Mouse (Mus musculus) kidney, embryonic 14.5 days (tissue): ENCODE results near the gene Sh2b1. TPM values are rescaled to one million over a fixed set of nuclear protein-coding genes. Genes with fewer than 3 reads are reported as not detected.
"Not testable (repeated sequence)": the region's sequence is repeated elsewhere in the genome, so short reads cannot be mapped to it uniquely, and the experiment has no call there.

ENCODE experiments used
- ATAC-seq: fragments of 200-750 bp; cut with Nextera tagmentation; 2 replicates; pipeline ENCODE4 v1.8.0; 2017; ENCODE audit warnings: moderate number of reproducible peaks, mild to moderate bottlenecking, moderate TSS enrichment, moderate library complexity; ENCODE audit not compliant: low FRiP score, low TSS enrichment
- H3K27ac ChIP-seq: fragments of 300-500 bp; sonication (generic); 2 replicates; pipeline ENCODE4 v1.5.1; 2014; ENCODE audit warnings: low read depth, mild to moderate bottlenecking, low read length, moderate library complexity, mixed read lengths
- H3K27me3 ChIP-seq: fragments of 300-500 bp; sonication (generic); 2 replicates; pipeline ENCODE4 v1.6.1; 2014; ENCODE audit warnings: mild to moderate bottlenecking, low read length; ENCODE audit not compliant: control insufficient read depth, insufficient read depth
- H3K36me3 ChIP-seq: fragments of 300-500 bp; sonication (generic); 2 replicates; pipeline ENCODE4 v1.6.1; 2014; ENCODE audit warnings: low read length, mixed read lengths; ENCODE audit not compliant: control insufficient read depth, insufficient read depth
- H3K4me1 ChIP-seq: fragments of 300-500 bp; sonication (generic); 2 replicates; pipeline ENCODE4 v1.6.1; 2014; ENCODE audit warnings: low read length, mixed read lengths; ENCODE audit not compliant: control insufficient read depth, insufficient read depth
- H3K4me2 ChIP-seq: fragments of 300-500 bp; sonication (generic); replicated peaks from 2 replicates; pipeline ENCODE4 v1.6.1; 2014; ENCODE audit warnings: low read depth, mild to moderate bottlenecking, low read length
- H3K4me3 ChIP-seq: fragments of 300-500 bp; sonication (generic); 2 replicates; pipeline ENCODE4 v1.5.1; 2014; ENCODE audit warnings: mild to moderate bottlenecking, low read length
- H3K9ac ChIP-seq: fragments of 300-500 bp; sonication (generic); 2 replicates; pipeline ENCODE4 v1.6.1; 2014; ENCODE audit warnings: low read depth, mild to moderate bottlenecking, low read length, moderate library complexity
- H3K9me3 ChIP-seq: fragments of 300-500 bp; sonication (generic); 2 replicates; pipeline ENCODE4 v1.6.1; 2016; ENCODE audit warnings: low read length; ENCODE audit not compliant: control insufficient read depth
- WGBS: fragments of 180-500 bp; shearing (Covaris S2); extraction: QIAGEN DNeasy Blood & Tissue Kit; methylation state at CpG from one replicate; pipeline ENCODE4 v1.1.7; 2014; 5-methylcytosine and 5-hydroxymethylcytosine counted together
- polyA plus RNA-seq: library from polyadenylated mRNA; unstranded; fragments of >200 nt; fragmentation: Nextera tagmentation; extraction: Ambion mirVana; gene quantifications from 2 replicates; pipeline ENCODE4 v1.2.1, GENCODE M21; 2014

The Sh2b1 gene
- polyA plus RNA-seq, 1 experiment from 2014 or later = 47.1 TPM

- 17% methylated on average over 19 of the region's 25 CpGs for WGBS
- not testable (repeated sequence) for H3K4me1 ChIP-seq, H3K27me3 ChIP-seq, H3K27ac ChIP-seq, ATAC-seq, H3K9me3 ChIP-seq
- H3K36me3 ChIP-seq = peaks cover 42% of the 10 kb centered on the region
- H3K4me2 ChIP-seq = peak overlapping the region; percentile 92
- peak overlapping the region; percentile 66 for H3K9ac ChIP-seq
- peak overlapping the region; percentile 58 for H3K4me3 ChIP-seq
Observed at GRCm38 (mm10) chr7:126487617-126488385, 12.6 kb upstream of the Sh2b1 start.

DNA sequence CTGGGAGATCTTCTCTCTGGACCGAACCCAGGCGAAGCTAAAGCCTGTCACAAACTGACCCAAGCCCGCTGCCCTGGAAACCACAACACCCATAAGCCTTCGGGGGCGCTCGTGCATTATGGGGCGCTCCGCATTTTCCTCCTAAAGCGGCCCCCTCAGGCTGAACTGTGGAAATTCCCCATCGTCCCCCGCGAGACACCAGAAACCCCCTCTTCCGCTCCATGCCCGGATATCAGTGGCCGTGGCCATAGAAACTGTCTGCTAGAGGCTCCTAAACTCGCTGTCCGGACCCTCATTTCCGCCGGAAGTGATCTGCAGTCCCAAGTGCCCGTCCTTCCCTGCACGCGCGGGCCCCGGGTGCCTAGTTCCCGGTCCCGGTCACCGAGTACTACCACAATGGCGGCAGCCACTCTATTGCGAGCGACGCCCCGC is 11.8 kb upstream of the Sh2b1 start, which contains the start of gene Tufm:
Gene Tufm, plus strand, starts transcription at position 310 of the 432 bp plus-strand sequence.
- WGBS = under 1% methylated on average over 32 of the region's 32 CpGs
- ATAC-seq = peak; percentile 93
- Histone ChIP-seq H3K36me3 (peaks cover 34% of the 10 kb centered on the region), H3K4me1 (0 out of 2 replicates have a peak, but pooled peaks cover 5% of the 10 kb centered on the region), H3K9me3 (no peaks in the 10 kb centered on the region), H3K4me3 (peak within 1 kb of the TSS; percentile 58), H3K9ac (peak within 1 kb of the TSS; percentile 66), H3K27ac (peak within 1 kb of the TSS; percentile 44; the same call in 1 of the 2 replicates), H3K4me2 (peak within 1 kb of the TSS; percentile 92), H3K27me3 (no peaks in the 10 kb centered on the region)

DNA sequence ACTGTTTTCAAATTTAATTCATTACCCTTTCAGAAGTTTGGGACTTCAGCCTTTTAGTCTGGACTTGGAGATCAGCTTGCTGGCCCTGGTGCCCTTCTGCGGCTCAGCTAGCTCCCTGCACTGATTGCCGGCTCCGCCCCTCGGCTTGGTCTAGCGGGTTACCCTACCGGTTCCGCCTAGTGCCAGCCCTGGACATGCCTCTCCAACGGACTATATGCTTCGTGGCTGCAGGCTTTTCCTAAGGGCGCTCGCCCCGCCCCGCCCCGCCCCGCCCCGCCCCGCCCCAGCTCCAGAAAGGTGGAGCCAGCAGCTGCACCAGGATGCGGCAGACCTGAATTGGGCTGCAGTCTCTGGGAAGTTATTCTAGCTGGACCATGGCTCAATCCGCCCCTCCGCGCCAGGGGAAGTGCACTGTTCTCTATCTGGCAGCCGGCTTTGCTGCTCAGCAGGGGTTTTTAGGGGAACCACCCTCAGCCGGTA is 7.2 kb upstream of the Sh2b1 start:
- H3K36me3 ChIP-seq = no peaks in the 10 kb centered on the region
- peak overlapping the region; percentile 32 for H3K4me3 ChIP-seq
- 0 out of 2 replicates have a peak, but pooled peaks cover 3% of the 10 kb centered on the region for H3K4me1 ChIP-seq
- H3K9me3 ChIP-seq = no peaks in the 10 kb centered on the region
- H3K27me3 ChIP-seq = no peaks in the 10 kb centered on the region
- H3K9ac ChIP-seq = peak overlapping the region; percentile 58
- peak; percentile 89 for ATAC-seq
- peak overlapping the region; percentile 51 for H3K4me2 ChIP-seq
- WGBS = under 1% methylated on average over 23 of the region's 23 CpGs
- H3K27ac ChIP-seq = peak overlapping the region; percentile 55; the same call in 1 of the 2 replicates

- Histone ChIP-seq H3K27ac (no peak overlapping the region), H3K4me2 (no peak overlapping the region), H3K9me3 (no peaks in the 10 kb centered on the region), H3K27me3 (no peaks in the 10 kb centered on the region), H3K4me1 (0 out of 2 replicates have a peak, but pooled peaks cover 3% of the 10 kb centered on the region), H3K36me3 (no peaks in the 10 kb centered on the region), H3K4me3 (no peak overlapping the region), H3K9ac (no peak overlapping the region)
- 24% methylated on average over 5 of the region's 5 CpGs for WGBS
- ATAC-seq = no peak
Observed at GRCm38 (mm10) chr7:126481699-126482098, 6.5 kb upstream of the Sh2b1 start.

- Histone ChIP-seq H3K27ac (peak overlapping the region; percentile 95), H3K4me3 (peak overlapping the region; percentile 95), H3K9me3 (no peaks in the 10 kb centered on the region), H3K36me3 (peaks cover 33% of the 10 kb centered on the region), H3K9ac (peak overlapping the region; percentile 97), H3K27me3 (no peaks in the 10 kb centered on the region), H3K4me2 (peak overlapping the region; percentile 62), H3K4me1 (peaks cover 9% of the 10 kb centered on the region)
- 2% methylated on average over 26 of the region's 27 CpGs for WGBS
- peak; percentile 59 for ATAC-seq
Observed at GRCm38 (mm10) chr7:126474486-126474955, 703 bp downstream of the Sh2b1 start.

GRCm38 (mm10) chr7:126473470-126474086 is 1.6 kb downstream of the Sh2b1 start:
- Histone ChIP-seq H3K4me3 (peak overlapping the region; percentile 95), H3K27me3 (no peaks in the 10 kb centered on the region), H3K9ac (peak overlapping the region; percentile 97; the same call in 1 of the 2 replicates), H3K27ac (no peak overlapping the region), H3K36me3 (peaks cover 43% of the 10 kb centered on the region), H3K4me1 (peaks cover 9% of the 10 kb centered on the region), H3K4me2 (peak overlapping the region; percentile 62), H3K9me3 (no peaks in the 10 kb centered on the region)
- no peak for ATAC-seq
- 83% methylated on average over 9 of the region's 9 CpGs for WGBS

DNA sequence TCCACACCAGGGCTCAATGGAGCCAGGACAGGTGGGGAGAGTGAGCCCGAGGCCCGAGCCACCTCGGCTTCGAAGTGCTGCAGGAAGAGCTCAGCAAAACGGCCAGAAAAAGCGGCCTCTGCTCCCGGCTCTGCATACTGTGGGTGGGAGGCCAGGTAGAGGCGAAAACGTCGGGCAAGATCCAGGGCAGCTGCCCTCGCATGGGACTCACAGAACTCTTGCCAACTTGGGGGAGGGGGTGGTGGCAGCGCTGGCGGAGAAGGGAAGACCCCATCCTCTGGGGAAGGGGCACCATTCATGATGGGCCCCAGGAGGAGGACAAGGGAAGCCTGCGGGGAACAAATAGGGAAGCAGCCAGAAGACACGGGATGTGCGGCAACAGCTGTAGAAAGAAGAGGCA is 2.5 kb downstream of the Sh2b1 start:
- WGBS = 94% methylated on average over 16 of the region's 16 CpGs
- Histone ChIP-seq H3K27ac (no peak overlapping the region), H3K9ac (no peak overlapping the region), H3K4me1 (peaks cover 9% of the 10 kb centered on the region), H3K36me3 (peaks cover 51% of the 10 kb centered on the region), H3K4me3 (no peak overlapping the region), H3K4me2 (no peak overlapping the region), H3K27me3 (no peaks in the 10 kb centered on the region), H3K9me3 (no peaks in the 10 kb centered on the region)
- ATAC-seq = no peak

DNA sequence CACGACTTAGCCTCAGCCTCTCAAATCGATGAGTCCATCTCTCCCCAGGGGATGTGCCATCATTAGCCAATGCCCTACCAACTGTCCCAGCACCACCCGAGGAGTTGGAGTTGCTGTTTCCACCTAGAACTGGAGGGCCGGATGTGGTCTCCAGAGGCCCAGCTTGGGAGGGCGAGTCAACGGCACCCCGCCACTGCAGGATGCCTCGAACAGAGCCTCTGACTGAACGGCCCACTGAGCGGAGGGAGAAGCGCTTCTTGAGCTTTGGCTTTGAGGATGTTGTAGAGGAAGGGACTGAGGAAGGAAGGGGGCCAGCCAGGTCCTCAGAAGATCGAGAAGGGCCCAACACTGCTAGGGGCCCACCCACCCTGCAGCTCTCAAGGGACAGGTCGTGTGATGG is 2.9 kb downstream of the Sh2b1 start:
- ATAC-seq = no peak
- 88% methylated on average over 13 of the region's 13 CpGs for WGBS
- H3K4me1 ChIP-seq = peaks cover 9% of the 10 kb centered on the region
- no peaks in the 10 kb centered on the region for H3K27me3 ChIP-seq
- no peak overlapping the region for H3K27ac ChIP-seq
- H3K9me3 ChIP-seq = no peaks in the 10 kb centered on the region
- peaks cover 55% of the 10 kb centered on the region for H3K36me3 ChIP-seq
- H3K4me2 ChIP-seq = no peak overlapping the region
- no peak overlapping the region for H3K4me3 ChIP-seq
- H3K9ac ChIP-seq = no peak overlapping the region
